Mouse (Mus musculus) thymus, postnatal 0 days (tissue): ENCODE results near the gene Ski. TPM values are rescaled to one million over a fixed set of nuclear protein-coding genes. Genes with fewer than 3 reads are reported as not detected.

Experiments
- DNase-seq: peaks from one replicate; pipeline ENCODE4 v3.0.0-alpha.2; 2015; ENCODE audit warnings: low spot score
- polyA plus RNA-seq: library from polyadenylated mRNA; unstranded; fragments of >200 nt; fragmentation: Nextera tagmentation; extraction: Ambion mirVana; gene quantifications from 2 replicates; pipeline ENCODE4 v1.2.1, GENCODE M21; 2015

Gene Ski
- polyA plus RNA-seq, 1 experiment from 2014 or later, result 9.3 TPM

- DNase-seq, result no peak
These were observed 70.5 kb downstream of the Ski start for GRCm38 (mm10) chr4:155151845-155152244.

- DNase-seq, result no peak
These were observed 71.1 kb downstream of the Ski start for GRCm38 (mm10) chr4:155151221-155151788.

GRCm38 (mm10) chr4:155150276-155151113, 71.9 kb downstream of the Ski start:
- peak; percentile 79 for DNase-seq

- no peak for DNase-seq
These were observed 72.5 kb downstream of the Ski start for GRCm38 (mm10) chr4:155149941-155150275.

GRCm38 (mm10) chr4:155148910-155149698, 73.3 kb downstream of the Ski start:
- no peak for DNase-seq

- no peak for DNase-seq
These were observed 73.9 kb downstream of the Ski start for GRCm38 (mm10) chr4:155148453-155148852.

- DNase-seq, result no peak
These were observed 76.1 kb downstream of the Ski start for GRCm38 (mm10) chr4:155146107-155146823.

- DNase-seq, result no peak
These were observed 77.7 kb downstream of the Ski start for GRCm38 (mm10) chr4:155144548-155145180.

GRCm38 (mm10) chr4:155143871-155144502, 78.4 kb downstream of the Ski start:
- no peak for DNase-seq

- no peak for DNase-seq
These were observed 79.0 kb downstream of the Ski start for GRCm38 (mm10) chr4:155143411-155143810.

GRCm38 (mm10) chr4:155142836-155143235, 79.6 kb downstream of the Ski start:
- no peak for DNase-seq

GRCm38 (mm10) chr4:155140795-155141265, 81.6 kb downstream of the Ski start:
- DNase-seq, result no peak

GRCm38 (mm10) chr4:155140150-155140549, 82.2 kb downstream of the Ski start:
- DNase-seq, result no peak

- no peak for DNase-seq
These were observed 82.9 kb downstream of the Ski start for GRCm38 (mm10) chr4:155139281-155140045.

- no peak for DNase-seq
These were observed 83.9 kb downstream of the Ski start for GRCm38 (mm10) chr4:155138451-155138850.

- DNase-seq, result no peak
These were observed 84.5 kb downstream of the Ski start for GRCm38 (mm10) chr4:155137891-155138290.

GRCm38 (mm10) chr4:155135909-155136585, 86.3 kb downstream of the Ski start:
- DNase-seq, result no peak

- no peak for DNase-seq
These were observed 87.7 kb downstream of the Ski start for GRCm38 (mm10) chr4:155134686-155135172.
